Mouse (Mus musculus): ENCODE data around the gene Rpl29. TPM values are rescaled to one million over a fixed set of nuclear protein-coding genes. Genes with fewer than 3 reads are reported as not detected.

Rpl29 gene
- total RNA-seq, 2 experiments from 2014 or later = 253 to 301 TPM

GRCm38 (mm10) chr9:106421865-106422160, 7.4 kb upstream of the Rpl29 start:
- intact Hi-C loops (cut with DNase I) = loop anchor here (1.0 to 10.0 kb wide), 5 partner anchors 55 to 247 kb away; partner anchors contain the start of gene Wdr82
- H3K4me3 ChIP-seq = peak overlapping the region; percentile 65
- TF ChIP-seq CTCF (IDR thresholded peaks at IDR 0.05) = peak; percentile 94

GRCm38 (mm10) chr9:106428719-106429220, 484 bp upstream of the Rpl29 start:
- Histone ChIP-seq H3K27ac (peak overlapping the region; percentile 96), H3K4me3 (peak overlapping the region; percentile 90)
- intact Hi-C loops (cut with DNase I) = loop anchor here (2.0 to 10.0 kb wide), 2 partner anchors 48 to 254 kb away; partner anchors contain the start of genes Parp3 and Wdr82
- DNase-seq = no peak
- TF ChIP-seq CTCF (IDR thresholded peaks at IDR 0.05) = no peak

More at GRCm38 (mm10) chr9:106421865-106422160, 7.4 kb upstream of the Rpl29 start:
- H3K27ac ChIP-seq = peak overlapping the region; percentile 41
- DNase-seq = peak; percentile 87

DNA sequence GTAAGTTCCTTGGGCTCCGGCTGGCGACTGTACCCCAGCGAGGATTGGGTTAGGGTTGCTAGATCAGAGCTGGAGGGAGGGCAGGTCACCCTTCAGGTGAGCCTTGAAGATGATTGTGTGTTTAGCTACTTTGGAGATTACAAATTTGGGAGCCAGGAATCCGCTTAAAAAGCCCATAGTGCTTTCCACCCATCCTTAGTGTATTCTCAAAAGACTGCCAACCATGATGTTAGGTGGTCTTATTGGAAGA, 686 bp downstream of the Rpl29 start:
- TF ChIP-seq CTCF (IDR thresholded peaks at IDR 0.05) = no peak
- DNase-seq = no peak
- intact Hi-C loops (cut with DNase I) = no loop called here
- Histone ChIP-seq H3K27ac (peak overlapping the region; percentile 96), H3K4me3 (peak overlapping the region; percentile 90)

- TF ChIP-seq CTCF (IDR thresholded peaks at IDR 0.05) = no peak
These were observed 4.1 kb downstream of the Rpl29 start for GRCm38 (mm10) chr9:106433389-106433788.

DNA sequence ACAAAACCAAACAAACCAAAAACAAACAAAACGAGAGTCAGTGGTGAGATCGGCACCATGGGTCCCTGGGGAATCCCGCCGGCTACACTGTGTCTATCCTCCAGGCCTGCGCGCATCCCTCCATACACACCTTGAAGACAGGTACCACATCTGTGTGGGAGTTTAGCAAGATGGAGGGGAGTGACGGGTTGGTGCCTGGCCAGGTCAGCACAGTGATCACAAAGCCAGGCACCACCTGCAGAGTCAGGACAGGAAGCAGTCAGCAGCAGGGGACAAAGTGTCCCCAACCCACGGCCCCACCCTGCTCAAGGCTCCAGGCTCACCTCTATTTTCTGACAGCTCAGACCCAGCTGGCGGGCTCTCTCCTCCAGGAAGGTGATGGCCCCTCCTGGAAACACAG, 7.3 kb downstream of the Rpl29 start:
- no peak overlapping the region for H3K27ac ChIP-seq
- TF ChIP-seq CTCF (IDR thresholded peaks at IDR 0.05) = no peak
- intact Hi-C loops (cut with DNase I) = no loop called here
- H3K4me3 ChIP-seq = no peak overlapping the region
- DNase-seq = no peak

More at GRCm38 (mm10) chr9:106433389-106433788, 4.1 kb downstream of the Rpl29 start:
- H3K4me3 ChIP-seq = no peak overlapping the region
- intact Hi-C loops (cut with DNase I) = no loop called here
- H3K27ac ChIP-seq = no peak overlapping the region
- DNase-seq = peak; percentile 13

GRCm38 (mm10) chr9:106442680-106443079, 13.4 kb downstream of the Rpl29 start:
- no peak for DNase-seq
- intact Hi-C loops (cut with DNase I) = no loop called here
- peak; percentile 44 for TF ChIP-seq CTCF (IDR thresholded peaks at IDR 0.05)

DNA sequence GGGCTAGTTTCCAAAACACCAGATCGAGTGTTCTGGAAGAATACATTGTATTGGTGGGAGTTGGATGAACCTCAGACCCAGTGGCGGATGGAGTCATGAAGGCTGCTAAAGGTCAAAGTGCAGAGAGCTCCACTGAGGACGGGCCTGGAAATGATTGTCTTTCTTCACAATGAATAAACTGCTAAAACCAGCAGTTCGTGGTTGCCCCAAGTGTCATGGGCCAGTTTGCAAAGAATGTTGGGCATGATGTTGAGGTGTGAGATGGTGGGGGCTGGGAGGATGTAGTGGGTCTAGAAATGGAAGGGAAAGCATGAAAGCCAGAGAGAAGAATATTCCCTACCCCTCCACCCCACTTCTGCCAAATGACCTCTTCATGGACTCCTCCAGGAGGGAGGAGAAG, 15.6 kb downstream of the Rpl29 start:
- no peak overlapping the region for H3K27ac ChIP-seq
- no peak overlapping the region for H3K4me3 ChIP-seq
- DNase-seq = no peak
- intact Hi-C loops (cut with DNase I) = no loop called here
- no peak for TF ChIP-seq CTCF (IDR thresholded peaks at IDR 0.05)

More at GRCm38 (mm10) chr9:106442680-106443079, 13.4 kb downstream of the Rpl29 start:
- H3K27ac ChIP-seq = no peak overlapping the region
- no peak overlapping the region for H3K4me3 ChIP-seq

DNA sequence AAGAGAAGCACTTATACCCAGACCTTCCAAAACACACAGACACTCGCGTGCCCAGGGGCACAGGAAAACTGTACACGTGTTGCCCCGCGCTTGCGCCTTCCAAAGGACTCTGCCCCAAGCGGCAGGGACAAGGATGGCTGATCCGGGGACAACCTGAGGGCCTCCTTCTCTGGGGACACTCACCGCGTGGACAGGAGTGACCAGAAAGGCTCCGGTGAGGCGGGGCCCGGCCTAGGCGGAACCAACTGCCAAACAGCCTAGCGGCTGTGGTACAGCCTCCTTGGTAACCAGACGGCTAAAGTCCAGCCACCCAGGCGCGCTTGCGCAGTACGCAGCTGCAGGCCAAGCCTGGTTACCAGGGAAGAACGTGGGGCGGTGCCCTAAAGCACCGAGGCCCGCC, 18.1 kb downstream of the Rpl29 start, which contains the start of the genes Abhd14b and Abhd14a:
Gene Abhd14b (plus strand): TSS at position 112 of the 400 bp plus-strand sequence.
Gene Abhd14a (minus strand): TSS at position 331 of the 400 bp plus-strand sequence.
- TF ChIP-seq CTCF (IDR thresholded peaks at IDR 0.05) = peak; percentile 62
- intact Hi-C loops (cut with DNase I) = no loop called here
- DNase-seq = peak; percentile 98
- peak within 1 kb of the TSS; percentile 67 for H3K4me3 ChIP-seq
- H3K27ac ChIP-seq = peak within 1 kb of the TSS; percentile 95

DNA sequence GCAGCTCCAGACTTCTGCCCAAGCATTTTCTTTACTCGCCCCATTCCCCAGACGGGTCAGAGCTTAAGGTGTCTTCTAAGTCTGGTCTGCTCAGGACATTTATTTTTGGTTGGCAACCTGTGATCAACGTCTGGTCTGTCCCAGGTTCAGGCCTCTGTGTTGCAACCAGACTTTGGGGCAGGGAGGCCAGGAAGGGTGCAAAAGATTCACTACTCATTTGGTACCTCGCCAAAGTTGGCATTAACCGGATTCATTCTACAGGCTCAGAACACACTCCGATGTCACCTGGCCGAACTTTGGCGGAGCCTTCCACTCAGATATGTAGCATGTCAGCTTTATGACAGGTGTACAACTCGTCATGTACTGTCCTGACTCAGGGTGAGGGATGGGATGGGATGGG, 18.7 kb downstream of the Rpl29 start:
- intact Hi-C loops (cut with DNase I) = loop anchor here (1.0 kb wide), 1 partner anchor 27 kb away; the partner anchor contains the start of gene Rrp9
- Histone ChIP-seq H3K4me3 (peak overlapping the region; percentile 67), H3K27ac (peak overlapping the region; percentile 95)
- TF ChIP-seq CTCF (IDR thresholded peaks at IDR 0.05) = no peak
- DNase-seq = no peak

DNA sequence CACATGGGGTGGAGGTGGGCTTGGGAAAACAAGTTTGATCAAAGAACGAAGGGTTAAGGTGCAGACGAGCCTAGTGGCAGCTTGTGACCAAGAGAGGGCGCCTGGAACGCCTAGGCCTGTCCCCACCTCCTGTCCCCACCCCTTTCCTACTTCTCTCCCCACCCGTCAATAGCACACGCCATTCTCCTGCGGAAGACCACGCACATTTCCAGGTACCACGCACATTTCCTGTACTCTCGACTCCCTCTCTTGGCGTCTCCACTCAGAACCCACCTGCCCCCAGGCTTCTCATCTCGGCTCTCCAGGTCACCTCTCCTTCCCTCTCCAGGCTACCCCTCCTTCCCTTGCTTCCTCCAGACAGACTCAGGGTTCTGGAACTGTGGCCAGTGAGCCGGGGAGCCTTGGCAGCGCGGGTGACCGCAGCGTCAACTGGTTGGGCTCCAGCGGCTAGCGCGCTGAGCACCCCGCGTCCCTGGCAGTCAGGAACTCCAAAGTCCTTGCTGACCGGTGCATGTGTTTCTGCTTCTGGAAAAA, 19.3 kb downstream of the Rpl29 start:
- DNase-seq = peak; percentile 93
- H3K27ac ChIP-seq = peak overlapping the region; percentile 95
- TF ChIP-seq CTCF (IDR thresholded peaks at IDR 0.05) = peak; percentile 91; the same call in 1 of the 2 replicates
- peak overlapping the region; percentile 67 for H3K4me3 ChIP-seq
- intact Hi-C loops (cut with DNase I) = loop anchor here (1.0 kb wide), 1 partner anchor 27 kb away; the partner anchor contains the start of gene Rrp9

- Histone ChIP-seq H3K4me3 (peak overlapping the region; percentile 67), H3K27ac (peak overlapping the region; percentile 95)
- intact Hi-C loops (cut with DNase I) = no loop called here
- no peak for DNase-seq
- no peak for TF ChIP-seq CTCF (IDR thresholded peaks at IDR 0.05)
These were observed 20.7 kb downstream of the Rpl29 start for GRCm38 (mm10) chr9:106449947-106450346.

GRCm38 (mm10) chr9:106450661-106451060, 21.4 kb downstream of the Rpl29 start:
- DNase-seq = peak; percentile 85
- intact Hi-C loops (cut with DNase I) = no loop called here
- Histone ChIP-seq H3K4me3 (peak overlapping the region; percentile 67), H3K27ac (peak overlapping the region; percentile 95)
- TF ChIP-seq CTCF (IDR thresholded peaks at IDR 0.05) = no peak

DNA sequence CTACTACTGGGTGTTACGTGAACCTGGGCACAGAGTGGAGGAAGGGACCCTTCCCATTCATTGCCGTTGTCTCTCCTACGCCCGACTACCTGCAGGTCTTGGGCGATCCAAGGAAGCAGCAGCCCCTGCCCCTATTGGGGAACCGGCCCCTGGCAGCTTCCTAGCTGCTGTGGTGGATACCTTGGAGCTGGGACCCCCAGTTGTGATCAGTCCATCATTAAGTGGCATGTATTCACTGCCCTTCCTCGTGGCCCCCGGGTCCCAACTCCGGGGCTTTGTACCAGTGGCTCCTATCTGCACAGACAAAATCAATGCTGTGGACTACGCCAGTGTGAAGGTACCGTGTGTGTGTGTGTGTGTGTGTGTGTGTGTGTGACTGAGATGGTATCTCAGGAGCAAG, 22.0 kb downstream of the Rpl29 start:
- Histone ChIP-seq H3K27ac (peak overlapping the region; percentile 95), H3K4me3 (peak overlapping the region; percentile 67)
- intact Hi-C loops (cut with DNase I) = no loop called here
- TF ChIP-seq CTCF (IDR thresholded peaks at IDR 0.05) = no peak
- no peak for DNase-seq

DNA sequence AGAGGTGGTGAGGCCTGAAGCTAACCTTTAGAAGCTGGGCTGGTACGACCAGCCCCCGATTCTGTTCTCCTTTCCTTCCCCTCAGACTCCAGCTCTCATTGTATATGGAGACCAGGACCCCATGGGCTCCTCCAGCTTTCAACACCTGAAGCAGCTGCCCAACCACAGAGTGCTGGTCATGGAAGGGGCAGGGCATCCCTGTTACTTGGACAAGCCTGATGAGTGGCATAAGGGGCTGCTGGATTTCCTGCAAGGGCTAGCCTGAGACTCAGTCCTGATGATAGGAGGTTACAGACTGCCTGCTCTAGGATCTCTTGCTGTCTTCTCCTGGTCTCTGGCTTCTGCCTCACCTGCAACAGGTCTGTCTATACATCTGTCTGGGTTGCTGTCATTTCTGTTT, 22.6 kb downstream of the Rpl29 start:
- DNase-seq = no peak
- Histone ChIP-seq H3K27ac (peak overlapping the region; percentile 16; the same call in 1 of the 2 replicates), H3K4me3 (no peak overlapping the region)
- intact Hi-C loops (cut with DNase I) = no loop called here
- no peak for TF ChIP-seq CTCF (IDR thresholded peaks at IDR 0.05)
